ENCODE assay signal across 8 mouse cellular contexts in the genomic region with DNA sequence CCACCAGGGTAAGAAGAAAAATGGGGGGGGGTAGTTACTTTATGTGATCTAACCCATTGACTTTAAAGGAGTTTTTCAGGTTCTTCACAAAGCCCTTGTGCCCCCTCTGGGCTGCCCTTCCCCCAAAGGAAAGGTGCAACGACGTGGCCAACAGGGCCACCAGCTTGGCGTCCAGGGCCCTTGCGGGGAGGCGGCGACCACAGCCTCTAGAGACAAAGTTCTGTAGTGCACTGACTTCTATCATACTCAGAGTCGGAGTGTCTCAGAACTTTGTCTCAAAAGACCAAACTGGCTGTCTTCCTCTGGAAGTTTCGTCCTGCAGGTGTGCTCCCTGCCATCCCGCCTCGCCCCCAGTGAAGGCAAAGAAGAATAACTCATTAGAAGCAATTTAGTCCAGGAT.
DNase-seq lines count a peak whose midpoint lies in the region; ATAC-seq and TF ChIP-seq lines count a peak whose summit lies in the region.

No protein-coding gene starts in this region.

- peak overlapping the region; percentile 81 for H3K4me3 ChIP-seq in testis, adult 2 months (ENCODE audit: control insufficient read depth, low read depth, low read length)
- peak overlapping the region; percentile 83 for H3K4me3 ChIP-seq in forebrain, embryonic 10.5 days
- peak overlapping the region; percentile 78 for H3K4me3 ChIP-seq in intestine, postnatal 0 days (ENCODE audit: low read depth, low read length)
- H3K4me3 ChIP-seq in neural tube, embryonic 15.5 days (replicated peaks), result peak overlapping the region; percentile 70

- no peak for TF ChIP-seq CTCF in testis, adult 2 months (IDR thresholded peaks at IDR 0.05; ENCODE audit: control insufficient read depth, insufficient read depth, insufficient replicate concordance, low read depth, low read length)
- 0 out of 2 replicates have a peak, but pooled peaks have one; percentile 7 for TF ChIP-seq CTCF in intestine, postnatal 0 days (IDR thresholded peaks at IDR 0.05; ENCODE audit: low read depth)

- H3K4me1 ChIP-seq in testis, adult 2 months (ENCODE audit: control insufficient read depth, insufficient read depth, low read length), result peaks cover 20% of the 10 kb centered on the region
- H3K4me1 ChIP-seq in forebrain, embryonic 10.5 days, result peaks cover 19% of the 10 kb centered on the region
- H3K4me1 ChIP-seq in intestine, postnatal 0 days (replicated peaks; ENCODE audit: control insufficient read depth, insufficient read depth, low read length), result no peaks in the 10 kb centered on the region
- peaks cover 12% of the 10 kb centered on the region for H3K4me1 ChIP-seq in neural tube, embryonic 15.5 days

- no peak for ATAC-seq in intestine, postnatal 0 days
- ATAC-seq in neural tube, embryonic 15.5 days (ENCODE audit: low FRiP score), result no peak

- no peak for TF ChIP-seq POLR2A in testis, adult 2 months (IDR thresholded peaks at IDR 0.05; ENCODE audit: control insufficient read depth, low read depth, low read length)

- peak overlapping the region; percentile 65; the same call in 1 of the 2 replicates for H3K9ac ChIP-seq in intestine, postnatal 0 days (ENCODE audit: low read depth, low read length)
- no peak overlapping the region for H3K9ac ChIP-seq in neural tube, embryonic 15.5 days (replicated peaks)

- no peaks in the 10 kb centered on the region for H3K27me3 ChIP-seq in testis, adult 2 months (ENCODE audit: control insufficient read depth, insufficient read depth, low read length)
- peaks cover 27% of the 10 kb centered on the region for H3K27me3 ChIP-seq in forebrain, embryonic 10.5 days (ENCODE audit: poor library complexity, severe bottlenecking)
- no peaks in the 10 kb centered on the region for H3K27me3 ChIP-seq in intestine, postnatal 0 days (replicated peaks; ENCODE audit: control insufficient read depth, insufficient read depth, low read length)
- peaks cover 18% of the 10 kb centered on the region; the same call in 1 of the 2 replicates for H3K27me3 ChIP-seq in neural tube, embryonic 15.5 days (replicated peaks)

- WGBS in forebrain, embryonic 10.5 days, result 27% methylated on average over 10 of the region's 10 CpGs
- WGBS in intestine, postnatal 0 days, result 26% methylated on average over 10 of the region's 10 CpGs
- 27% methylated on average over 10 of the region's 10 CpGs for WGBS in neural tube, embryonic 15.5 days

- 0 out of 2 replicates have a peak overlapping the region, but pooled peaks have one; percentile 9 for H3K27ac ChIP-seq in testis, adult 2 months (ENCODE audit: control insufficient read depth, insufficient read depth, low read depth, low read length)
- H3K27ac ChIP-seq in forebrain, embryonic 10.5 days, result no peak overlapping the region
- no peak overlapping the region for H3K27ac ChIP-seq in intestine, postnatal 0 days (ENCODE audit: low read depth, low read length)
- H3K27ac ChIP-seq in neural tube, embryonic 15.5 days (replicated peaks), result no peak overlapping the region

- peak overlapping the region; percentile 100 for H3K4me2 ChIP-seq in intestine, postnatal 0 days (replicated peaks; ENCODE audit: low read depth)
- peak overlapping the region; percentile 95 for H3K4me2 ChIP-seq in neural tube, embryonic 15.5 days

- no peak for DNase-seq in testis, postnatal 10 days (ENCODE audit: low spot score)
- DNase-seq in forebrain, embryonic 10.5 days (ENCODE audit: extremely low spot score, low spot score), result no peak
- no peak for DNase-seq in right cerebral cortex, postnatal 36 days (ENCODE audit: low spot score in 2 of 2)
- DNase-seq in cerebellum, adult 8-10 months, result no peak
- DNase-seq in testis, postnatal 14 days (ENCODE audit: low spot score), result no peak

- no peaks in the 10 kb centered on the region for H3K36me3 ChIP-seq in testis, adult 2 months (ENCODE audit: control insufficient read depth, insufficient read depth, low read length)
- H3K36me3 ChIP-seq in forebrain, embryonic 10.5 days (replicated peaks), result no peaks in the 10 kb centered on the region
- no peaks in the 10 kb centered on the region for H3K36me3 ChIP-seq in intestine, postnatal 0 days (ENCODE audit: control insufficient read depth, insufficient read depth)
- no peaks in the 10 kb centered on the region for H3K36me3 ChIP-seq in neural tube, embryonic 15.5 days

- H3K9me3 ChIP-seq in forebrain, embryonic 10.5 days, result no peaks in the 10 kb centered on the region
- H3K9me3 ChIP-seq in intestine, postnatal 0 days (ENCODE audit: control insufficient read depth), result no peaks in the 10 kb centered on the region
- H3K9me3 ChIP-seq in neural tube, embryonic 15.5 days (replicated peaks), result no peaks in the 10 kb centered on the region
